Mouse (Mus musculus) kidney, adult 2 months (tissue): ENCODE data around the gene Wwox. TPM values are rescaled to one million over a fixed set of nuclear protein-coding genes. Genes with fewer than 3 reads are reported as not detected.

ENCODE experiments used
- DNase-seq: peaks from one replicate; pipeline ENCODE4 v3.0.0; 2021
- H3K27ac ChIP-seq: fragments of 200-500 bp; 2 replicates; pipeline ENCODE4 v1.5.1; 2012; ENCODE audit warnings: low read depth, low read length, control low read depth, inconsistent platforms; ENCODE audit not compliant: insufficient read depth
- H3K27me3 ChIP-seq: fragments of 200-500 bp; replicated peaks from 2 replicates; pipeline ENCODE4 v1.6.1; 2012; ENCODE audit warnings: mild to moderate bottlenecking, moderate library complexity, low read length, inconsistent platforms; ENCODE audit not compliant: control insufficient read depth, insufficient read depth
- H3K36me3 ChIP-seq: fragments of 200-500 bp; 2 replicates; pipeline ENCODE4 v1.6.1; 2012; ENCODE audit warnings: mild to moderate bottlenecking, moderate library complexity, low read length, inconsistent platforms; ENCODE audit not compliant: control insufficient read depth, insufficient read depth
- H3K4me1 ChIP-seq: fragments of 200-500 bp; 2 replicates; pipeline ENCODE4 v1.6.1; 2011; ENCODE audit warnings: low read length; ENCODE audit not compliant: control insufficient read depth, insufficient read depth
- H3K4me3 ChIP-seq: fragments of 200-500 bp; 2 replicates; pipeline ENCODE4 v1.5.1; 2011; ENCODE audit warnings: mild to moderate bottlenecking, low read depth, low read length, control low read depth; ENCODE audit not compliant: insufficient read depth
- CTCF ChIP-seq: fragments of 200-500 bp; conservative IDR thresholded peaks from 2 replicates; pipeline ENCODE4 v1.5.1; 2011; ENCODE audit warnings: low read depth, mild to moderate bottlenecking, control low read depth, low read length, moderate library complexity, mixed read lengths; ENCODE audit not compliant: insufficient read depth, insufficient read length
- POLR2A ChIP-seq: fragments of 200-500 bp; IDR thresholded peaks from one replicate; pipeline ENCODE4 v1.6.1; 2011; ENCODE audit warnings: low read depth, low read length, control low read depth
- WGBS: fragments of 180-500 bp; shearing (Covaris S2); methylation state at CpG from one replicate; pipeline ENCODE4 v1.1.7; 2018; 5-methylcytosine and 5-hydroxymethylcytosine counted together
- polyA plus RNA-seq: library from polyadenylated mRNA; depleted of rRNA; stranded (reverse); fragments of >200 nt; gene quantifications from 2 replicates; pipeline ENCODE4 v1.2.3, GENCODE M21; 2012

The Wwox gene
- polyA plus RNA-seq, 1 experiment = 15.3 TPM

GRCm38 (mm10) chr8:114579292-114579691, 139.8 kb downstream of the Wwox start:
- 79% methylated on average over 10 of the region's 10 CpGs for WGBS
- Histone ChIP-seq H3K4me1 (no peaks in the 10 kb centered on the region), H3K4me3 (no peak overlapping the region), H3K27ac (no peak overlapping the region), H3K36me3 (no peaks in the 10 kb centered on the region), H3K27me3 (no peaks in the 10 kb centered on the region)
- no peak for DNase-seq
- TF ChIP-seq POLR2A = no peak
- no peak for TF ChIP-seq CTCF

- H3K4me3 ChIP-seq = no peak overlapping the region
- no peak for DNase-seq
- TF ChIP-seq CTCF (no peak), POLR2A (no peak)
- H3K36me3 ChIP-seq = no peaks in the 10 kb centered on the region
- H3K4me1 ChIP-seq = no peaks in the 10 kb centered on the region
- WGBS = 100% methylated on average over 1 of the region's 1 CpGs
- H3K27ac ChIP-seq = no peak overlapping the region
- no peaks in the 10 kb centered on the region for H3K27me3 ChIP-seq
These were observed 141.2 kb downstream of the Wwox start for GRCm38 (mm10) chr8:114580684-114581083.

DNA sequence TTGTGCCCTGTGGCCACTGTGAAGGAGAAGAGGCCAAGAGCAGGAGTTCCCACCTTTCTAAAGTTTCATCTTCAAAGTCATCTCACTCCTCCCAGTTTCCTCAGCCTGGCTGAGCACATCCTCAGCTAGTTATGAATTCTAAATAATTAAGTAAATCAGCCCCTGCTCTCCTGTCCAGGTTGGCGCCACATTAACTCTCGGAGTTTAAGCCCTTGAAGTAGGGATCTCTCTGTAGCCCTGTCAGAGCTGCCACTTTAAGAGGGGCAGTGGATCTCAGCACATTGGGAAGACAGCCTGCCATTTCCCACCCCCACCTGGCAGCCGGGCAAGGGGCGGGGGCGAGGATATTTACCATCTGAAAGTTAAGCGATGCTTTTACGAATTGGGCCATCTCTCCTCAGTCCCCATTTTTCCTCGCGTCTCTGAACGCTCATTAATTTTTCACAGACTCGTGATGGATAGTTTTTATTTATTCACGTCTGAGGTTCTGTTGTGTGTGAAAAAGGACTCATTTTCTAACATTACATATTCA, 150.9 kb downstream of the Wwox start:
- WGBS = 91% methylated on average over 12 of the region's 12 CpGs
- Histone ChIP-seq H3K27me3 (no peaks in the 10 kb centered on the region), H3K4me3 (no peak overlapping the region), H3K27ac (no peak overlapping the region), H3K4me1 (no peaks in the 10 kb centered on the region), H3K36me3 (no peaks in the 10 kb centered on the region)
- DNase-seq = no peak
- no peak for TF ChIP-seq POLR2A
- TF ChIP-seq CTCF = no peak

DNA sequence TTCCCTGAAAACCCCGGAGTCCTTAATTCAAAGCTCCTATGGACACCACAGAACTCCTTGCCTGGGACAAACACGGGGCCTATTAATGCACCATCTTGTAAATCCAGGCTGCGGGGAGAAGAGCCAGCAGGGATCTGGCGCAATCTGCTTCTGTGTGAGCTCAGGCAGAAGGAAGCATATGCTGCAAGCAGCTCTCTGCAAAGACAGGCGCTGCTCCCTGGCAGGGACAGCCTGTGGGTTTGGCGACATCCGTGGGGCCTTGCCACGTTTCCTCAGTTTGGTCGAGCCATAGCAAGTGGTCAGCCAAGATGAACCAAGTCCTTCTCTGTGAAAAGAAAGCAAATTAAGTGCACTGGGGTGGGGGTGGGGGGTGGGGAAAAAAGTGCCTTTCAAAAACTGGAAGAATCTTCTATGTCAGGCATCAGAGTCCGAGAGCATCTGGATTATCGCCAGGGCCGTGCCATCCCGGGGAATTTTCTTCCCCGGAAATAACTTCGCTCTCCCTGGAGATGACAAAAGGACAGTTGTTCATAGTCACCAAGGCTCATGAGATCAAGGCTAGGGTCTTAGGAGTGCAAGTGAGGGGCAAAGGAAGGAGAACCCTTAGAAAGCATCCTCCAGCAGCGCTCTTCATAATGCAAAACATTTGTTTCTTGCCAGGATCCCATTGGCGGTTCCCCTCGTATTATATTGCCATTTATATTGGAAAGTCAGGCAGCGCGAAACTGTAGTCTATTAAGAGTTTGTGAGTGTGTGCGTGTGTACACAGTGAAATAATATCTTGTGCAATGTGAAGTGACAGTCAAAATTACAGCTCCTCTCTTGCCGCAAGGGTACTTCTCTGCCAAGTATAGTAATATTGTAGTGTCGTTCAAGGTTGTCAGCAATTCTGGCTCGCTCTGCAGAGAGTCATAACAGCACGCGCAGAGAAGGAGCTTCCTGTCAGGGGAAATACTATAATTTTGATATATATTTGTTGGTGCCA, 152.1 kb downstream of the Wwox start:
- peak; percentile 19 for DNase-seq
- Histone ChIP-seq H3K4me1 (no peaks in the 10 kb centered on the region), H3K27ac (no peak overlapping the region), H3K36me3 (no peaks in the 10 kb centered on the region), H3K4me3 (no peak overlapping the region), H3K27me3 (no peaks in the 10 kb centered on the region)
- 45% methylated on average over 26 of the region's 26 CpGs for WGBS
- TF ChIP-seq POLR2A (no peak), CTCF (no peak)

DNA sequence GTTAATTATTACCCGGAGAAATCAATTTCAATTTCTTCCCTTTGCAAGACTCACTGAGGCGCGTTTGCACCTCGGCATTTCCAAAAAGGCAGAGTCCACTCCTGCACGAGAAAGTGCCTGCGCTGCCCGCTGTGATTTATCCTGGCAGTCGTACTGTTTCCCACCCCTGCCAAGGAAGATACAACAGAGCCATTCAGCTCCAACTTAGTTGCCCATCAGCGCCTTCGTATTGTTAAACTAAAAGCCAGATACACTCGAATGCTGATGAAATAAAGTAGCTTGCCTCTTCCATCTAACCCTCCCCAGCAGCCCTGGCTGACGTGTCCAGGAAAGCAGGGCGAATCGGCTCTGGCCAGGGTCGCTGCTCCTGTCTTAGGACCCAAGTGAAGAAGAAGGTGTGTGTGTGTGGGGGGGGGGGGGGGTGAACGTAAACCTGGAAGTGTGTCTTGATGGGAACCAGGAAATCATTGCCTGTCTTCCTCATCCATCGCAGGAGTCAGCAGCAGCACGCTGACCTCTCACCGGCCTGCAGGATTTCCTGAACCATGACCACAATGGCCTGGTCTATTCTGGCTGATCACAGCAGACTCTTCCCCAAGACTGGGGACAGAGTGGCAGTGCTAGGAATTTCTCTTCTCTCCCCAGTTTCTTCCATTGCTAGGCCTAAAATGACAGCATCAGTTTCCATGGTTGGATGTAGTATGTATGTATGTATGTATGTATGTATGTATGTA, 154.1 kb downstream of the Wwox start:
- Histone ChIP-seq H3K36me3 (no peaks in the 10 kb centered on the region), H3K4me1 (no peaks in the 10 kb centered on the region), H3K27me3 (no peaks in the 10 kb centered on the region), H3K27ac (no peak overlapping the region), H3K4me3 (no peak overlapping the region)
- DNase-seq = peak; percentile 71
- 37% methylated on average over 19 of the region's 19 CpGs for WGBS
- TF ChIP-seq CTCF (no peak), POLR2A (no peak)

GRCm38 (mm10) chr8:114594811-114595210, 155.4 kb downstream of the Wwox start:
- TF ChIP-seq CTCF (no peak), POLR2A (no peak)
- Histone ChIP-seq H3K27me3 (no peaks in the 10 kb centered on the region), H3K4me3 (no peak overlapping the region), H3K36me3 (no peaks in the 10 kb centered on the region), H3K4me1 (no peaks in the 10 kb centered on the region), H3K27ac (no peak overlapping the region)
- no peak for DNase-seq
- 85% methylated on average over 5 of the region's 5 CpGs for WGBS
